Mouse (Mus musculus) forebrain, embryonic 14.5 days (tissue): ENCODE results near the gene Ncan. TPM values are rescaled to one million over a fixed set of nuclear protein-coding genes. Genes with fewer than 3 reads are reported as not detected.

Experiments used
- ATAC-seq: fragments of 200-750 bp; cut with Nextera tagmentation; 2 replicates; pipeline ENCODE4 v1.8.0; 2017; ENCODE audit warnings: mild to moderate bottlenecking, moderate library complexity
- DNase-seq: peaks from one replicate; pipeline ENCODE4 v3.0.0-alpha.2; 2015; ENCODE audit warnings: low spot score
- H3K27ac ChIP-seq: fragments of 300-500 bp; sonication (generic); 2 replicates; pipeline ENCODE4 v1.5.1; 2014; ENCODE audit warnings: low read depth, mild to moderate bottlenecking, control low read depth, low read length, moderate library complexity
- H3K27me3 ChIP-seq: fragments of 300-500 bp; sonication (generic); replicated peaks from 2 replicates; pipeline ENCODE4 v1.6.1; 2014; ENCODE audit warnings: low read length, control low read depth, mixed read lengths; ENCODE audit not compliant: control insufficient read depth, insufficient read depth
- H3K36me3 ChIP-seq: fragments of 300-500 bp; sonication (generic); 2 replicates; pipeline ENCODE4 v1.6.1; 2014; ENCODE audit warnings: low read length, control low read depth; ENCODE audit not compliant: control insufficient read depth, insufficient read depth
- H3K4me1 ChIP-seq: fragments of 300-500 bp; sonication (generic); 2 replicates; pipeline ENCODE4 v1.6.1; 2014; ENCODE audit warnings: antibody characterized with exemption, low read length, control low read depth; ENCODE audit not compliant: control insufficient read depth, insufficient read depth
- H3K4me2 ChIP-seq: fragments of 300-500 bp; sonication (generic); 2 replicates; pipeline ENCODE4 v1.6.1; 2014; ENCODE audit warnings: mild to moderate bottlenecking, control low read depth, low read length
- H3K4me3 ChIP-seq: fragments of 300-500 bp; sonication (generic); 2 replicates; pipeline ENCODE4 v1.5.1; 2014; ENCODE audit warnings: low read depth, low read length, control low read depth
- H3K9ac ChIP-seq: fragments of 300-500 bp; sonication (generic); 2 replicates; pipeline ENCODE4 v1.6.1; 2014; ENCODE audit warnings: mild to moderate bottlenecking, low read length, control low read depth, moderate library complexity
- H3K9me3 ChIP-seq: fragments of 300-500 bp; sonication (generic); replicated peaks from 2 replicates; pipeline ENCODE4 v1.6.1; 2016; ENCODE audit warnings: low read length, control low read depth, mixed read lengths; ENCODE audit not compliant: control insufficient read depth
- WGBS: fragments of 180-500 bp; shearing (Covaris S2); extraction: QIAGEN DNeasy Blood & Tissue Kit; methylation state at CpG from one replicate; pipeline ENCODE4 v1.1.7; 2014; 5-methylcytosine and 5-hydroxymethylcytosine counted together
- polyA plus RNA-seq: library from polyadenylated mRNA; unstranded; fragments of >200 nt; fragmentation: Nextera tagmentation; extraction: Ambion mirVana; gene quantifications from 2 replicates; pipeline ENCODE4 v1.2.1, GENCODE M21; 2014

The Ncan gene
- polyA plus RNA-seq, 1 experiment from 2014 or later: 75.4 TPM

- 10% methylated on average over 9 of the region's 9 CpGs for WGBS
- peak overlapping the region; percentile 83 for H3K9ac ChIP-seq
These were observed 3.1 kb downstream of the Ncan start for GRCm38 (mm10) chr8:70117611-70118010.

GRCm38 (mm10) chr8:70114892-70115291 is 5.8 kb downstream of the Ncan start:
- no peak for ATAC-seq
- Histone ChIP-seq H3K36me3 (peaks cover 69% of the 10 kb centered on the region), H3K9me3 (no peaks in the 10 kb centered on the region), H3K4me2 (no peak overlapping the region), H3K9ac (0 out of 2 replicates have a peak overlapping the region, but pooled peaks have one; percentile 1), H3K27me3 (0 out of 2 replicates have a peak, but pooled peaks cover 8% of the 10 kb centered on the region), H3K4me1 (peaks cover 21% of the 10 kb centered on the region), H3K4me3 (no peak overlapping the region), H3K27ac (no peak overlapping the region)
- DNase-seq: no peak
- 73% methylated on average over 13 of the region's 13 CpGs for WGBS

More at GRCm38 (mm10) chr8:70117611-70118010, 3.1 kb downstream of the Ncan start:
- DNase-seq (no peak), ATAC-seq (no peak)
- no peak overlapping the region for H3K27ac ChIP-seq
- H3K4me1 ChIP-seq: peaks cover 19% of the 10 kb centered on the region
- H3K27me3 ChIP-seq: 0 out of 2 replicates have a peak, but pooled peaks cover 5% of the 10 kb centered on the region
- no peaks in the 10 kb centered on the region for H3K9me3 ChIP-seq
- peaks cover 42% of the 10 kb centered on the region for H3K36me3 ChIP-seq
- peak overlapping the region; percentile 72; the same call in 1 of the 2 replicates for H3K4me3 ChIP-seq
- peak overlapping the region; percentile 96 for H3K4me2 ChIP-seq

- Histone ChIP-seq H3K27ac (no peak overlapping the region), H3K4me2 (no peak overlapping the region), H3K27me3 (0 out of 2 replicates have a peak, but pooled peaks cover 8% of the 10 kb centered on the region), H3K36me3 (peaks cover 73% of the 10 kb centered on the region), H3K4me3 (no peak overlapping the region), H3K9me3 (no peaks in the 10 kb centered on the region), H3K4me1 (peaks cover 21% of the 10 kb centered on the region), H3K9ac (no peak overlapping the region)
- no peak for DNase-seq
- no peak for ATAC-seq
- 24% methylated on average over 6 of the region's 6 CpGs for WGBS
These were observed 6.2 kb downstream of the Ncan start for GRCm38 (mm10) chr8:70114488-70114887.

DNA sequence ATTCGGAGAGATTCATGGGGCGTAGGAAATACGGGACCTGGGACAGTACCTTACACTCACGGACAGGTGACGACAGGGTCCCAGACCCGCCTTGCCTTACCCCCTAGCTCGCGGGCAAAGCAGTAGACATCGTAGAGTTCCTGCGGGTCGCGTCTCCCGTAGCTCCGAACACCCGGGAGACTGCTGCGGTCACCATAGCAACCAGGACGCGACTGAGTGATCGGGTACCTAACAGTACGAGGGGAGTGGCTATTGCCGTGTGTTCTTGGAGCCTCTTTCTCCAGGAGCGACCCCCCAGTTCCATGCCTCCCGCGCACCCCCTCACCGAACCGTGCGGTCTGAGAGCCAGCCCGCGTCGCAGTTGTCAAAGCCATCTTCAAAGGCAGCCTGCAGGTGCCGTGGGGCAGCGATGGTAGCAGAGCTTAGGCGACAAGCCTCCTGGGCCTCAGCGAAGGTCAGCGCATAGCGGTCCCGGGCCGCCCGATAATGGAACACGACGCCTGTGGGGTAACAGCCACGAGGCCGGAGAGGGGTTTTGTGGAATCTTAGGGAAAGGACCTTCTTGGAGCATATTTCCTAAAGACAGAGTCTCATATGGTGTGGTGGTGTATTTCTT is 8.2 kb downstream of the Ncan start:
- Histone ChIP-seq H3K4me3 (no peak overlapping the region), H3K4me2 (no peak overlapping the region), H3K27ac (no peak overlapping the region), H3K4me1 (peaks cover 10% of the 10 kb centered on the region), H3K9ac (peak overlapping the region; percentile 13; the same call in 1 of the 2 replicates), H3K9me3 (no peaks in the 10 kb centered on the region), H3K27me3 (0 out of 2 replicates have a peak, but pooled peaks cover 8% of the 10 kb centered on the region), H3K36me3 (peaks cover 93% of the 10 kb centered on the region)
- ATAC-seq: peak; percentile 44; the same call in 1 of the 2 replicates
- DNase-seq: peak; percentile 53
- WGBS: 12% methylated on average over 43 of the region's 43 CpGs

- peaks cover 100% of the 10 kb centered on the region for H3K36me3 ChIP-seq
- H3K27me3 ChIP-seq: 0 out of 2 replicates have a peak, but pooled peaks cover 8% of the 10 kb centered on the region
- ATAC-seq (no peak), DNase-seq (no peak)
- no peak overlapping the region for H3K4me3 ChIP-seq
- WGBS: 67% methylated on average over 23 of the region's 23 CpGs
- peaks cover 3% of the 10 kb centered on the region; the same call in 1 of the 2 replicates for H3K4me1 ChIP-seq
- H3K9ac ChIP-seq: no peak overlapping the region
- H3K27ac ChIP-seq: no peak overlapping the region
- H3K9me3 ChIP-seq: no peaks in the 10 kb centered on the region
- no peak overlapping the region for H3K4me2 ChIP-seq
These were observed 9.4 kb downstream of the Ncan start for GRCm38 (mm10) chr8:70111192-70111795.

- H3K4me2 ChIP-seq: no peak overlapping the region
- 0 out of 2 replicates have a peak, but pooled peaks cover 8% of the 10 kb centered on the region for H3K27me3 ChIP-seq
- H3K9me3 ChIP-seq: no peaks in the 10 kb centered on the region
- ATAC-seq (no peak), DNase-seq (no peak)
- H3K27ac ChIP-seq: no peak overlapping the region
- 94% methylated on average over 2 of the region's 2 CpGs for WGBS
- H3K36me3 ChIP-seq: peaks cover 99% of the 10 kb centered on the region
- no peak overlapping the region for H3K4me3 ChIP-seq
- H3K9ac ChIP-seq: no peak overlapping the region; the same call in 1 of the 2 replicates
- H3K4me1 ChIP-seq: peaks cover 3% of the 10 kb centered on the region; the same call in 1 of the 2 replicates
These were observed 10.2 kb downstream of the Ncan start for GRCm38 (mm10) chr8:70110451-70110850.

DNA sequence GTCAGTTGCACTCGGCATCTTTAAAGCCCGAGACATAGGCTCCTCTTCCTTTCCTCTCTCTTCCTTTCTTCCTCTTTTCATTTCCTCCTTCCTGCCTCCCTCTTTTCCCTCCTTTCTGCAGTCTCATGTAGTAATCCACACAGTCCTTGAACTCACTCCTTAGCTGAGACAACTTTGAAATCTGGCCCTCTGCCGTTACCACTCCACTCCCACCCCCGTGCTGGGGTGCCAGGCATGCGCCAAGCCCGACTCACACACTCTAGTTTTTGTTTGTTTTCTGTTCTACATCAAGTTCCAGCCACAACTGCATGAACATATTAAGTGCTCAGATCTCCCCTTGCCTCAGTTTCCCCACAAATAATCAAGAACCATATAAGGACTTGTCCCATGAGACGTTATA is 15.8 kb downstream of the Ncan start:
- H3K9me3 ChIP-seq: no peaks in the 10 kb centered on the region
- H3K4me1 ChIP-seq: peaks cover 3% of the 10 kb centered on the region; the same call in 1 of the 2 replicates
- ATAC-seq (no peak), DNase-seq (no peak)
- H3K36me3 ChIP-seq: peaks cover 98% of the 10 kb centered on the region
- no peak overlapping the region for H3K27ac ChIP-seq
- 81% methylated on average over 7 of the region's 7 CpGs for WGBS
- no peak overlapping the region for H3K4me2 ChIP-seq
- H3K4me3 ChIP-seq: no peak overlapping the region
- no peaks in the 10 kb centered on the region for H3K27me3 ChIP-seq
- no peak overlapping the region for H3K9ac ChIP-seq

DNA sequence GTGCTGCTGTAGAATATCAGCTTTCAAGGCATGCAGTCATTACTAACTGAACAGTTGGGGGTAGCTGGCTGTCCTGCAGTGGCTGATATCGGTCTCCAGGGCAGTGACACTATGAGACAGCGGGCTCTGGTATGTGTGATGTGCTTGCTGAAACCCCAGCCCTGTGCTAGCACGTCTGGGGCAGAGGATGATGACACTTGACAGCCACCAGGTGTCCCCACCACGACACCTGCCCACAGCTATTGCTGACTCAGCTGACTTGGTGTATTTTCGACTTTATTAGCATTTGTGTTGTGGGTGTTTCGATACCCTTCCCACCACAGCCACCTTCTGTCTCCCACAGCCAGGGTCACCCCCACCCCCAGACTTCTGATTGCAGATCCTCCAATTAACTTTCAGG is 16.2 kb downstream of the Ncan start:
- H3K27me3 ChIP-seq: no peaks in the 10 kb centered on the region
- H3K27ac ChIP-seq: no peak overlapping the region
- peak; percentile 43; the same call in 1 of the 2 replicates for ATAC-seq
- peaks cover 98% of the 10 kb centered on the region for H3K36me3 ChIP-seq
- H3K4me3 ChIP-seq: no peak overlapping the region
- no peak overlapping the region for H3K9ac ChIP-seq
- WGBS: 18% methylated on average over 6 of the region's 6 CpGs
- H3K4me2 ChIP-seq: no peak overlapping the region
- no peak for DNase-seq
- H3K9me3 ChIP-seq: no peaks in the 10 kb centered on the region
- peaks cover 3% of the 10 kb centered on the region; the same call in 1 of the 2 replicates for H3K4me1 ChIP-seq

DNA sequence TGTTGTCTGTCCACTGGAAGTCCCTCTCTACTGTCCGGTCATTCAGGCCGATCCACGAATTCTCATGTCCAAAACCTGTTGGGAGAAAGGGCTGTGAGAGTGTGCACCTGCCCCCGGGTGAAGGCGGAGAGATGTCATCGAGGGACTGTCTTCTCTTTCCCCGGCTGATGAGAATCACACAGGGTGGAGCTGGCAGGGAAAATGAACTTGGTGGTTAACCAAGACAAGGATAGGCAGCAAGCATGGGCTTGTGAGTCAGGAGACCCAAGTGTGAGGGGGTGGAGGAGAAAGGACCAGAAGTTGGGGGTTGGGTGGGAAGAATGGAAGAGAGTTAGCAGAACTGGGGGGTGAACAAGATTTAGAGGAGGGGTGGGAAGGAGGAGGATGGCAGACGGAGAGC is 20.4 kb downstream of the Ncan start:
- H3K9ac ChIP-seq: no peak overlapping the region
- no peaks in the 10 kb centered on the region for H3K27me3 ChIP-seq
- peaks cover 3% of the 10 kb centered on the region; the same call in 1 of the 2 replicates for H3K4me1 ChIP-seq
- DNase-seq: no peak
- ATAC-seq: no peak
- no peak overlapping the region for H3K4me2 ChIP-seq
- peaks cover 4% of the 10 kb centered on the region; the same call in 1 of the 2 replicates for H3K9me3 ChIP-seq
- no peak overlapping the region for H3K27ac ChIP-seq
- WGBS: 91% methylated on average over 8 of the region's 8 CpGs
- no peak overlapping the region for H3K4me3 ChIP-seq
- H3K36me3 ChIP-seq: peaks cover 98% of the 10 kb centered on the region
